Mouse (Mus musculus): Measurements from ENCODE around the gene Mfsd6. TPM values are rescaled to one million over a fixed set of nuclear protein-coding genes. Genes with fewer than 3 reads are reported as not detected.

Mfsd6 gene
- total RNA-seq (2021) = 10 to 100 TPM; 68.8 to 70.5 TPM
- long read RNA-seq, experiment 1, full-length matches to known transcripts = 13 of 52 reads
- long read RNA-seq, experiment 1, partial matches to known transcripts = 5 of 52 reads
- long read RNA-seq, experiment 1, other reads (novel, unspliced or antisense) = 34 of 52 reads
- long read RNA-seq, experiment 2, full-length matches to known transcripts = 11 of 36 reads
- long read RNA-seq, experiment 2, partial matches to known transcripts = 4 of 36 reads
- long read RNA-seq, experiment 2, other reads (novel, unspliced or antisense) = 21 of 36 reads

DNA sequence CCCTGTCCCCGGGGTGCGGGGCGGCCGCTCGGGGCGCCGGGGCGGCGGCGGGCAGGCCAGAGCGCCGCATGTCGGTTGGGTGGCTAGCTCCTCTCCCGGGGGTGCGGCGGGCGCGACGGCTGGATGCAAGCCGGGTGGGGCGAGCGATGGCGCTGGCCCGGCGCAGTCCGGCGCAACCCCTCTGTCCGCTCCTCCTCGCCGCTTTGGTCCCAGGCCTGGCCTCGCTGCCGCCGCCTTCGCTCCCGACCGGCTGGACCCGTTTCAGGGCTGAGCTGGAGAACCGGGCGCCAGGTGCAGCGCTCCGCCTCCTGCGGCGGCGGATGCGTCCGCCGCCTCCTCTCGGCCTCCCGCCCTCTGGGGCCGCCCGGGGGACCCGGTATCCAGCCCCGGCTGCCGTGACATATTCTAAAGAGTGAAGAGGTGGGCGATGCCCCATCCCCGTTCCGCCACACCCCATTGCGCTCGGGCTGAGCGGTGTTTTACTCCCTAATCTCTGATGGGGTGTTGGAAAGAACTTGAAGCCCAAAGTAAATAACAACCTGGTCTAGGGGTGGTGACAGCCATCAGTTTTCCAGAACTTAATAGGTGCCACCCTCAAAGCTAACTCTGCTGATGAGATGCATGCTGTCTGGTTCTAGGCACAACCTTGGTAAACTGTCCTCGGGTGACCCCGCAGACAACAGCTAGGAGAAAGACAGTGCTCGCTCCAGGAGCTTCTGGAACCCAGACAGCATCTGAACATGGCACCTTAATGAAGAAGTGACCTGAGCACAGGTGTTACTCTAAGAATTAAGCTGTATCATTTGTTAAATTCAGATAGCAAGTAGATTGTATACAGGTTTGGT lies at the start of gene Mfsd6:
Gene Mfsd6 (minus strand): TSS at position 407 of the 845 bp plus-strand sequence.
- intact Hi-C loops (cut with DNase I) = loop anchor here (10.0 kb wide), 1 partner anchor 492 kb away; the partner anchor contains the start of gene Gls
- peak in 1 of 2 experiments; percentile 41 for DNase-seq (ENCODE audit: low spot score in 2 of 2)

GRCm38 (mm10) chr1:52765176-52766111 lies 38.2 kb upstream of the Mfsd6 start:
- no peak for DNase-seq (ENCODE audit: low spot score in 2 of 2)
- intact Hi-C loops (cut with DNase I) = no loop called here

DNA sequence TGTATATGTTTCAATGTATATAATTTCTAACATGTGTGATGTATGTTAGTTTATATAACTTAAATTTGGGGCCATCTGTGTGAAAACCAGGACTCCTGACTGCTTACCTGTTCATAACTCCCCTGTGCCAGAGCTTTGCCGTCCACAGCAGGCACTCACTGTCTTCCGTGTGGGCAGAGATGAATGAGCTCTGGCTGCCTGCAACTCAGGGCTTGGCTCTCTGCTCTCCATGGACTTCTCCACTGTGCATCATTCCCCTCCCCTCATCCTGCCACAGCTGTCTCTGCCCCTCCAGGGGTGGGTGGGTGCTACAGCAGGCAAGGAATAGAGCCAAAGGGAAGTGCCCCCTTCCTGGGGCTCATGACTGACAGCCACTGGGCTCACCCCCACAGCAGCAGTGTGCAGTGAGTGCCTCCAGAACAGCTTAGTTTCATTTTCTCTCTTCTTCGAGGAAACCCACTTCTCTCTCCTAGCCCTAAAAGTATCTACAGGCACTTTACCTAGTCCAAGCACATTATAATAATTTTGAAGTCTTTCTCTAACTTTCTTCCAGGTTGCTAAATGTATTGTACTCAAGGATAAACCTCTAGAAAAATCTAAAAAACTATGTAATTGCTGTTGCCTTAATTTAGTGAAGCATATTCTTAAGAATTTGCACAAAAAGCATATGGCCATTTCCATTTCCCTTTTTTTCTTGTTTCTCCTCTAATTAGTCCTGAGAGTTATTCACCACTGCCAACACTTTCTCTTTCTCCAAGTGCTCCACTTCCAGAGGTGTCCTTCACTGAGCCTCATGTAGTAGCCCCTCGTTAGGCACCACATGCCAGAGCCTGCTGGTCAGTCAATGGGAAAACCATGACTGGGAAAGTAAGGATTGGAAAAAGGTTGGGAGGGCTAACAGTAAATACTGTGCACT lies 36.9 kb upstream of the Mfsd6 start:
- intact Hi-C loops (cut with DNase I) = no loop called here
- DNase-seq (ENCODE audit: low spot score in 2 of 2) = no peak

DNA sequence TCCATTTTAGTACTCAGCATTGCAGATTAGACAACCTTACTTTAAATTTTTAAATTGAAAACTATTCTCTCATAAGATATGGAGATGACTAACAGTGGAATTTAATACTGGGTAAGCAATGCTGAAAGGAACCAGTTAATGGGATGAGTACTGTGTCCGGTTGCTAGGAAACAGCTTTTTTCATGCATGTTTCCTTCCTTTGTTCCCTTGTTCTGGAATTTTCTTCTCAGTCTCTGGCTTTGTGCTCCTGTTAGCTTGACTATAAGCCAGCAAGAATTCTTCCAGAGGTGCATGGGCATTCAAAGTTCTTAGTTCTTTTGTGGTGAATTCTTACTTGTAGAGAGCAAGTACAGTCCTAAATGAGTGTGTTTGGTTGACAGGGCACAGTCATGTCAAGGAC lies 30.9 kb upstream of the Mfsd6 start:
- intact Hi-C loops (cut with DNase I) = no loop called here
- no peak for DNase-seq (ENCODE audit: low spot score in 2 of 2)

- no peak for DNase-seq (ENCODE audit: low spot score in 2 of 2)
- intact Hi-C loops (cut with DNase I) = no loop called here
Observed at GRCm38 (mm10) chr1:52754331-52754730, 27.1 kb upstream of the Mfsd6 start.

DNA sequence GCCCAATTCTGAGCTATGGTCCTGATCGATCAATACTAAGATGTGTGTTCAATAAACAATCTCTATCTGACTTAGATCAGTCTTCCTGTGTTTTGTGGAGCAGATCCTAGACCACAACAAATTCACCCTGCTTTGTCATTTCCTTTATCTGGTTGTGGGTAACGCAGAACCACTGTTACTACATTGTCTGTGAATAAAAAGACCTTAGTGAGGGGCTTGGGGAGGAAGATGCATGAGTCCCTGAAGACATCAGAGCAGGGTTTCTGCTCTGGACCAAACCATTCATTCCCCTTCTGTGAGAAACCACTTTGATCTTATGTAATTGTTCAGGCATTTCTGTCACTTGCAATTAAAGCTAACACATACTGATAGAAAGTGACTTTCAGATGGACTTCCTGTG lies 26.6 kb upstream of the Mfsd6 start:
- intact Hi-C loops (cut with DNase I) = no loop called here
- no peak for DNase-seq (ENCODE audit: low spot score in 2 of 2)

- intact Hi-C loops (cut with DNase I) = no loop called here
- DNase-seq (ENCODE audit: low spot score in 2 of 2) = peak; percentile 9 to 17
Observed at GRCm38 (mm10) chr1:52752706-52753105, 25.4 kb upstream of the Mfsd6 start.

- DNase-seq (ENCODE audit: low spot score in 2 of 2) = no peak
- intact Hi-C loops (cut with DNase I) = no loop called here
Observed at GRCm38 (mm10) chr1:52751634-52752033, 24.4 kb upstream of the Mfsd6 start.

DNA sequence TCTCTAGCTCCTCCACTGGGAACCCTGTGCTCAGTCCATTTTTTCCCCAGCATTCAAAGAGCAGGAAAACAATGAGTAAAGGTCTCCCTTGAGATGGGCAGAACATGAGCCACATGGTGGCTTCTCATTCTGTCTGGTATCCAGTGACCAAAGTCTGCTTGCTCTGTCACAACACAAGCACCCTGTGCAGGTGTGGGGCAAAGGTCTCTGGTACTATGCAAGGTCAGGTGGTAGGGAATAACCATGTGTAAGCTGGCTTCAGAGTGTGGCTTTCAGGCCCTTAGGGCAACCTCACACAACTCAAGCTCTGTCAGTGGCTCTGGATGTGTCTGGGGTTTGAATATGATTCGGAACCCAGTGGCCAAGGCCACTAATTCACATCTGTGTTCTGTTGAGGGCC lies 22.7 kb upstream of the Mfsd6 start:
- intact Hi-C loops (cut with DNase I) = loop anchor here (2.0 kb wide), 2 partner anchors 101 to 449 kb away; no protein-coding TSS in a partner anchor
- no peak for DNase-seq (ENCODE audit: low spot score in 2 of 2)

DNA sequence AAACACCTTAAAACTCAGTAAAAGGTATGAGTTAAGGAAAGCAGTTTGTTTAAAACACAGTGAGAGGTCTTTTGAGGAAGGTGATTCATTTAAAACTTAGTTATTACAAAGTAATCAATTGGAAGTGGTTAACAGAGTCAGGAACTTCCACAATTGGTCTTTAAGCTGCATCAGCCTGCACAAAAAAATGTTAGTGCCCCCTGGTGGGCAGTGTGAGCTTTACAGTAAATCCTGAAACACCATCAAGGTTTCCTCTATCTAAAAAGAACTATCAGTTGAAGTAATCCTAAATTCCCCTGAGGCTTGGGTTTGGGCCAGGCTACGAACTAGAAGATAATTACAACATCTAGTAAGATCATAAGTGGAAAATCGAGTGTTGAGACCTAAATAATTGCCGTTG lies 21.0 kb upstream of the Mfsd6 start:
- intact Hi-C loops (cut with DNase I) = loop anchor here (2.0 kb wide), 2 partner anchors 99 to 447 kb away; no protein-coding TSS in a partner anchor
- peak; percentile 42 to 75 for DNase-seq (ENCODE audit: low spot score in 2 of 2)

- intact Hi-C loops (cut with DNase I) = no loop called here
Observed at GRCm38 (mm10) chr1:52742567-52742966, 15.3 kb upstream of the Mfsd6 start.

DNA sequence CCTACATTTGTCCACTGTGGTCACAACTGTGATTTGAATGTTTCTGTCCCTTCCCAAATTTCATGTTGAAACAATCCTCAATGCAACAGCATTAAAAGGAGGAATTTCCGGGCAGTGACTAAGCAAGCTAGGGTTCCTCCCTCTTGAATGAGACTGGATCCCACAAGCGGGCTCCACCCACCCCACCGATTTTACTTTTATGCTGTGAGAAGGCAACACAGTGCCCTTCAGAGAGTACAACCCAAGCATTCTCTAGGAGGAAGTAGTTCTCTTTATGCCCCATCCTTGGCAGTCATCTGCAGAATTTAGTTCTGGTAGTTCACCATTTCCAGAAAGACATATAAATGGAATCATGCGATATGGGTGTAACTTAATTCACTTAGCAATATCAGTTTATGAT lies 6.9 kb upstream of the Mfsd6 start:
- no peak for DNase-seq (ENCODE audit: low spot score in 2 of 2)
- intact Hi-C loops (cut with DNase I) = no loop called here

More at GRCm38 (mm10) chr1:52742567-52742966, 15.3 kb upstream of the Mfsd6 start:
- no peak for DNase-seq (ENCODE audit: low spot score in 2 of 2)

DNA sequence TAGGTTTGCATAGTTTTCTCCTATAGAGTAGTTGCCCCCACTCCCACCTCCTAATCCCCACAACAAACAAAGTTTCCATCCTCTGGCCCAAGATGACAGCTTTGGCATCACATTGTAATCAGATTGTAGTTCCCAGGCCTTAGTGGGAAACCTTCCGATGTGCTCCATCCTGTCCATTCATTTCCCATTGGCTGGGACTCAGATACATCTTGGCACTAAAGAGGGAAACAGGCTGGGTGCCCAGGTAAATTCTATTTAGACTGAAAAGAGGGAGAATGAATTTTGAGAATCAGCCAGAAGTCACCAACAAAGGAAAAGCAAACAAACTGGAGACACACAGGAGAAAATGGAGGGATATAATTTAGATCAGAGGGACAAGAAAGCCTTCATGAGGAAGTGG lies 3.0 kb upstream of the Mfsd6 start:
- intact Hi-C loops (cut with DNase I) = no loop called here
- DNase-seq (ENCODE audit: low spot score in 2 of 2) = no peak

GRCm38 (mm10) chr1:52728857-52729489 lies 1.7 kb upstream of the Mfsd6 start:
- intact Hi-C loops (cut with DNase I) = loop anchor here (10.0 kb wide), 1 partner anchor 494 kb away; the partner anchor contains the start of gene Gls

GRCm38 (mm10) chr1:52726371-52727055 lies 749 bp downstream of the Mfsd6 start:
- DNase-seq (ENCODE audit: low spot score in 2 of 2) = peak; percentile 33
- intact Hi-C loops (cut with DNase I) = loop anchor here (10.0 kb wide), 1 partner anchor 492 kb away; the partner anchor contains the start of gene Gls

More at GRCm38 (mm10) chr1:52728857-52729489, 1.7 kb upstream of the Mfsd6 start:
- DNase-seq (ENCODE audit: low spot score in 2 of 2) = no peak

DNA sequence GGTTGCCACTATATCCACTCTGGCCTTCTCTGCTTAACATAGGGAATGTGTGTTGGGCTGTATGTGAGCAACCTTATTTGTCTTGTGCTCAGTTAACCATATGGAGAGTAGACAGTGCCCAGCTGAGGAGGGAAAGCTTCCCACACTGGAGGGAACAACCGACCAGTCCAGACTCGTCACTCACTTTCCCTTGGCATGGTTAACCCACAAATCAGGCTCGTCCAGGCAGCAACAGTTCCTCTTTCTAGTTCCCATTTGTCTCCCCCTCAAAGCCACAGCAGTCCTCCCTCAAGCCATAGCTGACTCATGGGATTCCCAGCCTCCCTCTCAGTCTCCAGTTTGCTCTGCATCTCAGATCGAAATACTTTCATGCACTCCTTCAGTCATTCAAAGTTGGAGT lies 4.7 kb downstream of the Mfsd6 start:
- peak in 1 of 2 experiments; percentile 18 for DNase-seq (ENCODE audit: low spot score in 2 of 2)
- intact Hi-C loops (cut with DNase I) = loop anchor here (10.0 kb wide), 1 partner anchor 488 kb away; the partner anchor contains the start of gene Gls

- intact Hi-C loops (cut with DNase I) = no loop called here
- DNase-seq (ENCODE audit: low spot score in 2 of 2) = peak; percentile 44 to 79
Observed at GRCm38 (mm10) chr1:52719096-52719495, 8.2 kb downstream of the Mfsd6 start.

Measured in left cerebral cortex, postnatal 14 days (tissue).